Mouse (Mus musculus) heart, postnatal 0 days (tissue): ENCODE data around the gene Akap2. TPM values are rescaled to one million over a fixed set of nuclear protein-coding genes. Genes with fewer than 3 reads are reported as not detected.

Source experiments
- ATAC-seq: fragments of 200-750 bp; cut with Nextera tagmentation; 2 replicates; pipeline ENCODE4 v1.8.0; 2017; ENCODE audit warnings: low read depth, moderate number of reproducible peaks, moderate library complexity; ENCODE audit not compliant: insufficient read depth
- DNase-seq: peaks from one replicate; pipeline ENCODE4 v3.0.0-alpha.2; 2016; ENCODE audit warnings: low spot score
- H3K27ac ChIP-seq: fragments of 300-500 bp; sonication (generic); 2 replicates; pipeline ENCODE4 v1.5.1; 2014; ENCODE audit warnings: low read depth, mild to moderate bottlenecking
- H3K27me3 ChIP-seq: fragments of 300-500 bp; sonication (generic); 2 replicates; pipeline ENCODE4 v1.6.1; 2014; ENCODE audit warnings: low read length, mixed read lengths; ENCODE audit not compliant: control insufficient read depth, insufficient read depth
- H3K36me3 ChIP-seq: fragments of 300-500 bp; sonication (generic); replicated peaks from 2 replicates; pipeline ENCODE4 v1.6.1; 2014; ENCODE audit warnings: low read length, mixed read lengths; ENCODE audit not compliant: control insufficient read depth, insufficient read depth
- H3K4me1 ChIP-seq: fragments of 300-500 bp; sonication (generic); 2 replicates; pipeline ENCODE4 v1.6.1; 2014; ENCODE audit warnings: antibody characterized with exemption; ENCODE audit not compliant: control insufficient read depth, insufficient read depth
- H3K4me2 ChIP-seq: fragments of 300-500 bp; sonication (generic); 2 replicates; pipeline ENCODE4 v1.6.1; 2014; ENCODE audit warnings: low read depth, mild to moderate bottlenecking, low read length, moderate library complexity
- H3K4me3 ChIP-seq: fragments of 300-500 bp; sonication (generic); 2 replicates; pipeline ENCODE4 v1.5.1; 2014; ENCODE audit warnings: low read depth, low read length
- H3K9ac ChIP-seq: fragments of 300-500 bp; sonication (generic); replicated peaks from 2 replicates; pipeline ENCODE4 v1.6.1; 2014; ENCODE audit warnings: low read depth, low read length, mixed read lengths
- H3K9me3 ChIP-seq: fragments of 300-500 bp; sonication (generic); replicated peaks from 2 replicates; pipeline ENCODE4 v1.6.1; 2016; ENCODE audit warnings: low read length; ENCODE audit not compliant: control insufficient read depth
- CTCF ChIP-seq: IDR thresholded peaks from 2 replicates; pipeline ENCODE4 v1.5.1; 2016; ENCODE audit warnings: antibody characterized with exemption, control low read depth, low read depth
- EP300 ChIP-seq: IDR thresholded peaks from 2 replicates; pipeline ENCODE4 v1.6.1; 2016; ENCODE audit warnings: antibody characterized with exemption, low read depth
- WGBS: fragments of 180-500 bp; shearing (Covaris S2); extraction: QIAGEN DNeasy Blood & Tissue Kit; methylation state at CpG from one replicate; pipeline ENCODE4 v1.1.7; 2014; 5-methylcytosine and 5-hydroxymethylcytosine counted together
- polyA plus RNA-seq: library from polyadenylated mRNA; unstranded; fragments of >200 nt; fragmentation: Nextera tagmentation; extraction: Ambion mirVana; gene quantifications from 2 replicates; pipeline ENCODE4 v1.2.1, GENCODE M21; 2015
- total RNA-seq: library from RNA; depleted of rRNA; stranded (reverse); fragments of >200 nt; gene quantifications from 2 replicates; pipeline ENCODE4 v1.2.3, GENCODE M21; 2014; ENCODE audit warnings: low replicate concordance

The Akap2 gene
- total and polyA plus RNA-seq, 2 experiments from 2014 or later = 37.7 to 64.1 TPM

DNA sequence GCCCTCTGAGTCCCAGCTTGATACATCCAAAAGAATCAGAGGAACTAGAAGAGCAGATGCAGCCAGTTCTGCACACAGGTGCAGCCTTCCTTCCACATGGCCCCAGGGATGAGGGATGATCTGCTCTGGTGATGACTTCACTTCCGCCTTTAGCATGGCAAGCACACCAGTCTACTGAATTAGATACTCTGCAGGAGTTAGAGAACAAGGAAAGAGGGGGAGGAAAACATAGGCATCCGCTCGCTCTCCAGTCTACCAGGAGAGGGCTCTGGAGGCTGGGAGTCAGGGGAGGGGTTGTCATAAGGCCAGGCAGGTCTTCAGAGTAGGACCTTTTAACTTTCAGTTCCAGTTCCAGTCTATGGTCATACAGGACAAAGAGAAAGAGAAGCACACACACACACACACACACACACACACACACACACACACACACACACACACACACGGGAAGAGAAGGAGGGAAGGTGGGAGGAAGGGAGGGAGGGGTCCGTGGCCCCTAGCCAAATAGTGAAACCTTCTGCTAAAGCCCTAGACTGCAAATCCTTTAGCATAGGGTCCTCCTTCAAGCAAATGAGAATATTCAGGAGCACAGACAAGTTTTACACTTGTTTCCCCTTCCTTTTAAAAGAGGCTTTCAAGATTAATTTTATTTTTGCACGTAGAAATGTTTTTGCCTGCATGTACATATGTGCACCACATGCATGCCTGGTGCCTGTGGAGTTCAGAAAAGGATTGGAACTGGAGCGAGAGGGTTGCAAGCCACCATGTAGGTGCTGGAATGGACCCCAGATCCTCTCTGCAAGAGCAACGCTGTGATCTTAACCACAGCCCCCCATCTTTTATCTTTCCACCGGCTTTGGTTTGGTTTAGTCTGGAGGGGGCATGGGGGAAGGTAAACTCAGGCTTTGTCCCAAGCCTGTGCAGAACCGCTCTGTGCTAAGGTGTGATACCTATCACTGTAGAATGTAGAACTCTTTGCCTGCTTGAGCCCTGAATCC is 197.0 kb downstream of the Akap2 start:
- no peak for DNase-seq
- ATAC-seq = peak; percentile 33; the same call in 1 of the 2 replicates
- TF ChIP-seq CTCF = peak; percentile 23; the same call in 1 of the 2 replicates
- TF ChIP-seq EP300 = no peak
- H3K4me2 ChIP-seq = no peak overlapping the region
- H3K36me3 ChIP-seq = no peaks in the 10 kb centered on the region
- no peaks in the 10 kb centered on the region for H3K9me3 ChIP-seq
- no peaks in the 10 kb centered on the region for H3K27me3 ChIP-seq
- H3K9ac ChIP-seq = no peak overlapping the region
- H3K4me3 ChIP-seq = no peak overlapping the region
- 66% methylated on average over 10 of the region's 10 CpGs for WGBS
- peaks cover 14% of the 10 kb centered on the region for H3K4me1 ChIP-seq
- no peak overlapping the region for H3K27ac ChIP-seq

DNA sequence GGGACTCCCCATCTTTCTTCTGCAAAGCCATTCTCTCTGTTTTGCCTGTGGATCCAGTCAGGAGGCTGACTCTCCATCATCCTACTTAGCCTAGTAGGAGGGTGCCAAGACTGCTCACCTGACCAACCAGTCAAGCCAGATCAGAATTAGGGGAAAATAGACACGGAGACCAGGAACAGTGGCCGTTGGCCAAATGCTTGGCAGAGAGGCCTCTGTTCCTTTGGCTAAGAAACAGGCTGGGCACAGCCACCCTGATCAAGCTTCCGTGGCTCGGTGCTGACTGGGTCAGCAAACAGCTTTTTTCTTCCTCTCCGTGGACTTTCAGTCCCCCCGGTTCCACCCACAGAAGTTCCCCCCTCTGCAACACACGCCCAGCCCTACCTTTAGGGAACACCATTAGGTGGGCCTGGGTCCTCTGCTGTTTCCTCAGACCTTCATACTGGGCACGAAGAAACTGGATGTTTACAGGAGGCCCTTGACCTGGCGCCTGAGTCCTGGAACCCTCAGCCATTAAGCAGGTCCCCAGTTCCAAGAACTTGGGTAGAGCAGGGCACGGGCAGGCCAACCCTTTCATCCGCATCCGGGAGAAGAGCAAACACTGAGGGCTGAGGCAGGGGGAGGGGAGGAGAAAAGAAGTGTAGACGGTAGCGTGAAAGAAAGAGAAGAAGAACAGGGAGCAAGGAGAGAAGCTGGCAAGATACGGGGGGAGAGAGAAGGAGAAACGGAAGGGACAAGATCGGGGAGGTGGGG is 197.9 kb downstream of the Akap2 start:
- H3K27me3 ChIP-seq = no peaks in the 10 kb centered on the region
- no peak for DNase-seq
- peak overlapping the region; percentile 52 for H3K4me2 ChIP-seq
- peak overlapping the region; percentile 18 for H3K4me3 ChIP-seq
- ATAC-seq = peak; percentile 47
- H3K9me3 ChIP-seq = no peaks in the 10 kb centered on the region
- no peaks in the 10 kb centered on the region for H3K36me3 ChIP-seq
- 31% methylated on average over 17 of the region's 17 CpGs for WGBS
- no peak overlapping the region for H3K9ac ChIP-seq
- no peak overlapping the region for H3K27ac ChIP-seq
- peaks cover 14% of the 10 kb centered on the region for H3K4me1 ChIP-seq
- TF ChIP-seq EP300 = no peak
- no peak for TF ChIP-seq CTCF

DNA sequence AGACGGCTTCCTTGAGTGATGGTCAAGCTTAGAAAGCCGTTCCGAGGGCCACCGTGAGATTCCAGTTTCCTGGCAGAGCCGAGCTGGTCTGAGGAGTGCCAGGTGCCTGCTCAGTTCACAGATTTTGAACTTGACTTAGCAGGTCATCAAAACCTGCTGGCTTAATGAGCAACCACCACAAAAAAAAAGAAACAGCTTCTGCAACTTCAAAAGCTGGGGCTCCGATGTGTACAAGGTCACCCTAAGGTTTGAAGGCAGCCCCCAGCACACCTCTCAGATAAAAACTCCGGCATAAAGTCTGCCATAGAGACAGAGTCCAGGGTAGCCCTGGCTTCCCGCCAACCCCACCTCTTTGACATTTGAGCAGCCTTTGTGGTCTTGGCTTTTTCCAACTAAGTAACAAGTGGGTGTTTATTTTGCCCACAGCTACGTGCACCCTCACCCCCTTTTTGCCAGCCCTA is 198.8 kb downstream of the Akap2 start, which contains the start of gene D630039A03Rik:
Gene D630039A03Rik, minus strand, starts transcription at position 97 of the 461 bp plus-strand sequence.
- Histone ChIP-seq H3K4me2 (peak within 1 kb of the TSS; percentile 52), H3K4me3 (peak within 1 kb of the TSS; percentile 18), H3K27ac (no peak within 1 kb of the TSS), H3K9me3 (no peaks in the 10 kb centered on the region), H3K36me3 (no peaks in the 10 kb centered on the region), H3K27me3 (no peaks in the 10 kb centered on the region), H3K9ac (no peak within 1 kb of the TSS), H3K4me1 (peaks cover 14% of the 10 kb centered on the region)
- DNase-seq (no peak), ATAC-seq (no peak)
- no peak for TF ChIP-seq EP300
- no peak for TF ChIP-seq CTCF
- WGBS = 5% methylated on average over 9 of the region's 9 CpGs

DNA sequence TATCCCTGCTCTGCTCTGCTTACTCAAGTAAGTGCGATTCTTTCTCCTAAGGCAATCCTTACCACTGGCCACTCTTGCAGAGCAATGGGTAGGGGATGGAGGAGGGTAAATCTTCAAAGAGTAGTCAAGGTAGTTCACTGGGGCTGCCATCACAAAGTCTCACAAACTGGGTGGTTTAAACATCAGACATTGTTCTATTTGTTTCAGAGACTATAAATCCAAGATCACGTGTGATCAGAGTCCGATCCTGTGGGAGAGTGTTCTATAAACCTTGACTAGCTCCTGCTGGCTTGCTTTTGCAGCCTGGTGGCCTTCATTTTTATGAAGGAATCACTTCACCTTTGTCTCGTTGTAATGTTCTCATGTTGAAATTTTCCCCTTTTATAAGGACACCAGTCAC is 199.3 kb downstream of the Akap2 start:
- no peaks in the 10 kb centered on the region for H3K27me3 ChIP-seq
- H3K4me2 ChIP-seq = peak overlapping the region; percentile 52; the same call in 1 of the 2 replicates
- ATAC-seq (no peak), DNase-seq (no peak)
- no peaks in the 10 kb centered on the region for H3K9me3 ChIP-seq
- no peak overlapping the region for H3K9ac ChIP-seq
- no peak overlapping the region for H3K27ac ChIP-seq
- TF ChIP-seq CTCF (no peak), EP300 (no peak)
- H3K36me3 ChIP-seq = no peaks in the 10 kb centered on the region
- H3K4me3 ChIP-seq = no peak overlapping the region
- WGBS = 77% methylated on average over 4 of the region's 4 CpGs
- peaks cover 14% of the 10 kb centered on the region for H3K4me1 ChIP-seq
